Mouse (Mus musculus) layer of hippocampus, postnatal 36 days (tissue): ENCODE measurements around the gene Ncln. TPM values are rescaled to one million over a fixed set of nuclear protein-coding genes. Genes with fewer than 3 reads are reported as not detected.

Source experiments
- DNase-seq, 2 experiments: peaks; one replicate each; pipeline ENCODE4 v3.0.0; 2022
- total RNA-seq, 2 experiments: library from RNA; stranded (reverse); gene quantifications; 2 replicates each; pipeline ENCODE4 v1.2.3; 2021

Ncln gene
- total RNA-seq, 2 experiments from 2014 or later: 77.1 to 90.0 TPM

DNA sequence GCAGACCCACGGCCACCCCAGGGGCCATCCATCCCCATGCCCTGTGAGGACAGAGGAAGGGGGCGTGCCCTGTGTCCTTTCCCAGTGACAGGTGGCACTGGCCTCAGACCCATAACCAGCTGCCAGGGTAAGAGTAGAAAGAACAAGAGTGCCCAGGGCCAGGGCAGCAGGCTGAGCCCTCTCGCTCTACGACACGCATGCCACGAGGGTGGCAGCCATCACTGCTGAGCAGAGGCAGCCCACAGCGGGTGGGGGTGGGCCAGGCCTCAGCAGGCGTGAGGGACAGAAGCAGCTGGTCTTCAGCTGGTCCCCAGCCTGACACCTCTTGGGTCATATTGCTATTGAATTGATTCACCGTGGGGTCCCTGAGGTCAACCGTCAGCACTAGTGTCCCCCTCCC, 9.7 kb downstream of the Ncln start:
- DNase-seq: no peak

DNA sequence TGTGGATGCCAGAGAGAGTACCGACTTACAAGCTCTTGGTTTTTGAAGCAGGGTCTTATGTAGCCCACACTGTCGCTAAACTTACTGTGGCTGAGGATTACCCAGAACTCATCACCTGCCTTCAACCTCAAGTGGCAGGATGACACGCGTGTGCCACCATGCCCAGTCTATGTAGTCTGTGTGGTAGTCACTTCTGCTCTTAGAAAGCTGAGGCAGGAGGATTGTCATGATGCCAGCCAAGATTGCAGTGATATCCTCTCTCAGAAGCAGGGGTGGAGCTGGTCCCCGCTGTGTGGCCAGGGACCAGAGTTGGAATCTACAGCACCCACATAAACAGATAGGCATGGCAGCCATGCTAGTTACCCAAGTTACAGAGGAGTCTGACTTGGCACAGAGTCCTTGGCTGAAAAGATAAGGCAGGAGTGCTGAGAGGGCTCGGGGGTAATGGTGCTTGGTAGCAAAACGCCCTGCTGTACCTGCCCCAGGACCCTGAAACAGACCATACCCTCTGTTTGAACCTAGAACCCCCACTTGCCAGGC, 10.6 kb downstream of the Ncln start:
- DNase-seq: no peak

DNA sequence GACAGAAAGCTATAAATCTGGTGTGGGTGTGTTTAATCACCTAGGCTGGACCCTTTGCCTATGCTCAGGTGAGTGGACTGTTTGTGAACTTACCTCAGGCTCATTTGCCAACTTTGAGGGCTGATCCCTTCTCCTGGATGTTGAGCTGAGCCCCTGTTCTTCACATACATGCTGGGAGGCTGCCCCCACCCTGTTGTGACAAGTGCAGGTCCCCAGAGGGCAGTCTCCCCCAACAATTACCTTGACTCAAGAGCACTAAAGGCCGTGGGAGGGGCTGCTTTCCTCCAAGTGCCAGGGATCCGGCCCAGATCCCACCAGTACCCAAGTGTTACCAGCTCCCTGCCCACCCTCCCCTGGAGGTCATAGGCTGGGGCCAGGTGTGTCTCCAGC, 11.1 kb downstream of the Ncln start:
- DNase-seq: no peak

DNA sequence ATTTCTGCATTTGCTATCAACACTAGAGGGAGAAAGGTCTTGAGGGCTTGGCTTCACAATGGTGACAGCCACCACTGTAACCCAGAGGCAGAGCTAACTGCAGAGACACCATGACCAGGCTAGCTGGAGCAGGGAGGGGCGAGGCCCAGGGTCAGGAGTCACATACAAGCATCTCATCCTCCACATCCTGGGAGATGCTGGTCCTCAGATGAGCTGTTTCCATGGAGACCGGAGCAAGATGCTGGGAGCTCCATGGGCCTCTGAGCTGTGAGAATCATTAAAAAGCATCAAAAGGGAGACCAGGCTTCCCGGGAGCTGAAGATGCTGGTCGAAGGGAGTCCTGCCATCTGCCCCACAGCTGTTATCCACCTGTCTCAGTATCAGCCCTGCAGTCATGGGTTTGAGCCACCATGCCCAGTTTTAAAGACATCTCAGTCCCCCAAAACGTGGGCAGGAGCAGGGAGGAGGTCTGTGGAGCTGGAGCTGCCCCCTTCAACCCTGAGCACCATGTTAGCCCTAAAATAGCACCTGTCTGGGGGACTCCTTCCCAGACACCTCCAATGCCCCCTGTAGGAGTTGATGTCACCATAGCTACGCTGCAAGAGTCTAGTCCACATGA, 11.6 kb downstream of the Ncln start:
- DNase-seq: no peak

DNA sequence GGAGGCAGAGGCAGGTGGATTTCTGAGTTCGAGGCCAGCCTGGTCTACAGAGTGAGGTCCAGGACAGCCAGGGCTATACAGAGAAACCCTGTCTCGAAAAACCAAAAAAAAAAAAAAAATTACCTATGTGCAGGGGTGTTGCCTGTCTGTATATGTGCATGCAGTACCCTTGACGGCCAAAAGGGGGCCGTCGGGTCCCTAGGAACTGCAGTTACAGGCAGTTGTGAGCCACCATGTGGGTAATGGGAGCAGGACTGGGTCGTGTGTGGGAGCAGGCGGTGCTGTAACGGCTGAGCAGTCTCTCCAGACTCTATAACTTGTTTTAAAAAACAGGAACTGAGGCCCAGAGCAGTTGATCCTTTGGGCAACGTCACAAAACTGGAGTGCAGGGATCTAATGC, 12.2 kb downstream of the Ncln start:
- DNase-seq: no peak

DNA sequence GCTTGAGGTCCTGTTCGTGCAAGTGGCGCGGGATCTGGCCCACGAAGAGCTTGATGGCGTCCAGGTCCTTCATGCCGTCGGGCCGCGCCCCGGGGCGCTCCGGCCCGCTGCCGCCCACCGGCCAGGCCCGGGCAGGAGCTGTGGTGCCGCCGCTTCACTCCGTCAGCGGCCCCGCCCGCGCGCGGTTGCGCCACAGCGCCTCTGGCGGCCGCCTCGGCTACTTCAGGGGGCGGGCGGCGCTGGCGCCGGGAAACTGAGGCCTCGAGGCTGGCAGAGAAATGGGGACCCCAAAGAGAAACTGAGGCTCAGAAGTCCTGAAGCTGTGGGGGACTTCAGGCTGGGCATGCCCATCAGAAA, 13.7 kb downstream of the Ncln start, which contains the start of gene Celf5:
Gene Celf5 (minus strand): TSS at position 177 of the 357 bp plus-strand sequence.
- peak; percentile 72 to 79 for DNase-seq

DNA sequence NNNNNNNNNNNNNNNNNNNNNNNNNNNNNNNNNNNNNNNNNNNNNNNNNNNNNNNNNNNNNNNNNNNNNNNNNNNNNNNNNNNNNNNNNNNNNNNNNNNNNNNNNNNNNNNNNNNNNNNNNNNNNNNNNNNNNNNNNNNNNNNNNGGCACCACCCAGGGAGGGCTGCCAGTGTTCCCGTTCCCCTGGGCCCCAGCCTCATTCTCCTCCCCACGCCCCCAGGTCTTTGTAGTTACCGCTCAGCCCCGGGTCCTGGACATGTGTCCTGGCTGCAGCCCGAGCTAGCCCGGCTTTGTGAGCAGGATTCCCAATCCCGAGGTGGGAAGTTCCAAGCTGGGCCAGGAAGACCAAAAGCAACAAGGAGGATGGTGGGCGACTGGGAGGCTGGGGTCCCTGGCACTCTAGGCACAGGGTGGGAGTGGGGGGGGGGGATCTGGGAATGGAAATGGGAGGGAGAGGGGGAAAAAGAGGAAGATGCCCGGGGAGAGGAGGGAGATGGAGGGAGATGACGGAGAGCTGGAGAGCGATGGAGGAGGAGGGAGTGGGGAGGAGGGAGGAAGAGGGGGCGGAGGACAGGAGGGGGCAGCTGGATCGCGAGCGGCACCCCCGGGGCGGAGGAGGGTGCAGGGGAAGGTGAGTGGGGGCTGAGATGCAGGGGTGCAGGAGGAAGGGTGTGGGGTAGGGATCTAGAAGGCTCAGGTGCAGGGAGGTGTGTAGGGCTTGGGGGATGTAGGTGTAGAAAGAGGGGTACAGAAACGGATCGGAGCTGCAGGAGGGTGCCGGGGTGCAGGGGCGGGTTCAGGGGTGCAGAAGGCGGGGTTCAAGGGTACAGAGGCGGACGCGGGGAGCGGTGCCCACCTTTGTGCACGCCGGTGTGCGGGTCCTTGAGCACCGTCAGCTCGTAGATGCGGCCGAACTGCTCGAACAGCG, 14.3 kb downstream of the Ncln start:
- no peak for DNase-seq

DNA sequence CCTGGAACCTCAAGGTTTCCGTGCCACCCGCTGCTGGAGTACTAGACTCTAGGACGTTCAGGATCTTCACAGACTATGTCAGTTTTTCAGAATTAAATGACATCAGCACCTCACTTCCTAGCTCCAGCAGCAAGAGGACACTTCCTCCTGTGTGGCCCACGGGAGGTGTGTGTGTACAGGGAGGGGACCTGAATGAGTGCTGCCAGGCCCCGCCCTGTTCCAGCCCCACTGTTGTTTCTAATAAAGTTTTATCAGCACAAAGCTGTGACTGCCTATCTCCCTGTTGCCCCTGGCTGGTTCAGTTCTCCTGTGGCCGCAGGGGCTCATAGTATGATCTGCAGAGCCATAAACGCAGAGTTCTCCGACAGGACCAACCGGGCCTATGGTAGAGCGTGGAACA, 21.7 kb downstream of the Ncln start:
- no peak for DNase-seq

DNA sequence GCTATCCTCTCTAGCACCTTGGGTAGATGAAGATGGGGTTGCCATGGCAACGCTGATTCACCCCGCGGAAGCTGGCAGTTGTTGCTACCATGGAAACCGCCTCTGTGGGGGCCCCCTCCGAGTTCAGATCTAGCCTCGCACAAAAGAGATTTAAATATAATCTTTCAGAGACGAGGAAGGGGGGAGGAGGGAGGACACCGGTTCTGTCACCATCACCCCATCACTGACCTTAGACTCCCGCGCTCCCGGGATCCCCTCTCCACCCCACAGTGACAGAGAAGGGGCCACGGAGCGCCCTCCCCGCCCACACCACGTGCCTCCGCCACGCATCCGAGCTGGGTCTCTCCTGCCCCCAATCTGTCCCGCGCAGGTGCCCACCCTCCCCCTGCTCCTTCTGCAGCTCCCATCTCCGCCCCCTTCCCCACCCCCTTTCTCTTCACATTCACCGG, 23.2 kb downstream of the Ncln start:
- peak; percentile 78 to 86 for DNase-seq

DNA sequence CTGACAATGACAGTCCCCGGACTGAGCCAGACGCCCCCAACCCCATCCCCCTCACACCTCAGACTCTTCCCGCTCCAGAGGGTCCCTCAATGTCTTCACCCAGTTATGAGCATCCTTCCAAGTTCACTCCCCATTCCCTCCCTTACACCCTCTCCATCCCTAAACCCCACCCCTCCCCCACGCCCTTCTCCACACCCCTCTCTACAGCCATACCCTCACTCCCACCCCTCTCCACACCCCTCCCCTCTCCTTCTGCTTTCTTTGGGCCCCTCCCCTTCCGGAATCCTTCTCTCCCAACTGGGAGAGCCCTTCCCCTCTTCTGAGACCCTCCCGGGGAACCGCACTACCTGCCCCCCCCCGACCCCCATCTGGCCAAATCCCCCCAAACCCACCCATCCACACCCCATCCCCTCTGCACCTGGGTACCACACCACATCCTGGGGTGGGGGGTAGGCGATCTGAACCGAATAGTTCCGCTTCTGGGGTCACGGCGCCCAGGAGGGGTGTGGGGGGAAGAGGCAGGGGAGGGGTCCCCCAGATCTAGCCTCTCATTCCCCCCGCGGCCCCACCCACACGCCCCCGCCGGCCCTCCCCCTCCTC, 23.7 kb downstream of the Ncln start:
- DNase-seq: no peak

DNA sequence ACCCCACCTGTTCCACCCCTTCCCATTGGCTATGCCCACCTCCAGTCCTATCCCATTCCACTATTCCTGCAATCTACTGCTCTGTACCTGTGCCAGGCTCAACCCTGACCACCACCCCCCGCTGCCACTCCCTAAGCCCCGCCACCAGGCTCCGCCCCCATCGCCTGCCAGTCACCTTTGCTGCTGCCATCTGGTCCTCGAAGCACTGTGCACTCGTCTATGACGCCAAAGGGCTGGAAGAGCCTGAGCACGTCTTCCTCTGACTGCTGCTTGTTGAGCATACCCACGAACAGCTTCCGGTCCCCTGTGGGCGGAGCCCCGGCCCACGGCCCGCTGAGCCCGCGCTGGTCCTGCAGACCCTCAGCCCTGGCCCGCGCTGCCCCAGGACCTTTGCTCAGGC, 25.7 kb downstream of the Ncln start:
- no peak for DNase-seq

DNA sequence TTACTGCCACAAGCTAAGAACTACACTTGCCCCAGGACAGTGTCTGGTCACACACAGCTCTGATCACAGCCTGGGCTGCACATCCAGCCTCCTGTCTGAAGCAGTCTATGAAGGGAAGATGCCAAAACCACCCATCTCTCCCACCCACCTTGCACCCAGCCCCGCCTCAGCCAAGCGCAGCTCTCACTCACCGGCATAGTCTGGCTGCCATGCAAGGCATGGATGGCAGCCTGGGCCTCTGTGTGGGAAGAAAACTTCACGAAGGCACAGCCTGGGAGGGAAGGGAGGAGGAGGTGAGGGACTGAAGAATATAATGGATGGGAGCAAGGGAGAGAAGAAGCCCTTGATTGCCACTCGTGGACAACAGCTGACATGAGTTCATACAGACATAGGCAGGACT, 26.9 kb downstream of the Ncln start:
- peak in 1 of 2 experiments; percentile 55 for DNase-seq

DNA sequence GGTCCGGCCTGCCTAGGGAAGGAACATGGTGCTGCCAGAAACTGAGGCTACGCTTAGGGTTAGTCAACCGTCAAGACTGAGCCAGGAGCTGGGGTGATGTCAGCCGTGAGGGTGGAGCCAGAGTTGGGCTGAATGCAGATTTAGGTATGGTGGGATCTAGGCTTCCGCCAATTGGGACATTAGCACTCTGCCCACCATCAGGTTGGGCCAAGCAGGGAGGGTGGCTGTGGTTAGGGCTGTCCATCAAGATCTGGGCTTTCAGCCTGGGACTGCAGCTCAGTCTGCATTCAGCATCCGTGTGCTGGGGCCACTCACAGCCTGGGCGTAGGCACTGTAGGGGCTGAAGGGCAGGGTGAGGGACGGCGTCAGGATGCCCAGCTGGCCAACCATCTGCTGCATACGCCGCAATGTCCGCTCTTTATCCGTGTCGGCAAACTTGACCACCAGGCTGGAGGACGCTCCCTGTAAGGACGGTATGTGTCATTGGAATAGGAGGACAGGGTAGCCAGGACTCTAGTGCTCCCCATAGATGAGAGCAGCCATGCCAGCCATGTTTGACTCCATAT, 28.4 kb downstream of the Ncln start:
- DNase-seq: peak in 1 of 2 experiments; percentile 18

DNA sequence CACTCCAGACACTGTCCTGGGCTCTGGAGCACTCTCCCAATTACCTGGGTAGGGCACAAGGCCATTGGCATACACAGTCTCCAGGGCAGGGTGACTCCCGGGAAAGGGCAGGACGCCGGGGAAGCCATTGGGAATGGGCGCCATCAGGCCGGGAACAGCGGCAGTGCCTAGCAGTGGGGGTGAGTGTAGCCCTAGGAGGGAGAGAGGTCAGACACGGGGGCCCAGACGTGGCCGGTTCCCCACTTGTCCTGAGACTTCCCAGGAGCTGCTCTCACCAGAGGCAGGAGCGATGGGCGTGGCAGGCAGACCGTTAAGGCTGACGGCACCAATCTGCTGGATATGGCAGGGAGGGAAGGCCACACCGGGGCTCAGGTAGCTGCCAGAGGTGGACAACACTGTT, 29.3 kb downstream of the Ncln start:
- peak in 1 of 2 experiments; percentile 4 for DNase-seq

DNA sequence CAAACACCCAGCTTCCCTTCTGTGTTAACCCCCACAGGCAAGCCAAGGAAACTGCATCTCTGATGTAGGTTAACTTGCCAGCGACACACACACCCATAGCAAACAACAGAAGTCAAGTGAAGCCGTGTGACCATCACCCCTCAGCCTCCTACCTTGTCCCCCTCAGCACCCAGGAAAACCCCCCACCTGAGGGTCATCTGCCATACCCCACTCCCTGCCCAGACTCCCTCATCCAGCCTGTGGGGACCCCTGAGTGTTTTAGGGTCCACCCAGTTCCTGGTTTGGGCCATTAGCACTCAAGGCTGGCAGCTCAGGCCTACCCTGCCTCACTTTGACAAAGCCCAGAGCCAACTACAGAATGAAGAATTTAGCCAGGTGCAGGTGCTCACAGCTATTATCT, 30.1 kb downstream of the Ncln start:
- peak in 1 of 2 experiments; percentile 1 for DNase-seq

DNA sequence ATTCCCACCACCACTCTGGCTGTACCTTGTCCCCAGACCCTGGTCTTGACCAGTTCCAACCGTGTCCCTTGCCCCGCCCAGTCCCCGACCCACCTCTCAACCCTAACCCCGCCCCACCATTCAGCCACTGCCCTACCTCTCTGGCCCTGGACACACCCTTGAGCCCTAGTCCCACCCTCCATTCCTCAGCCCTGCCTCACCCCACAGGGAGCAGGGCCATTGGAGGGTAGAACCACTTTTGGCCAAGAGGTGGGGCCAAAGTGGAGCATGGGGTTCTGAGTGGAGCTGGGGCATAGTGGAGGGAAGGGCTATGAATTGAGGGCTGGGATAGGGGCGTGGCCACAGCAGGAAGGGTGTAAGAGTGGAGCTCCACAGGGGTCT, 30.9 kb downstream of the Ncln start:
- peak; percentile 3 to 4 for DNase-seq

DNA sequence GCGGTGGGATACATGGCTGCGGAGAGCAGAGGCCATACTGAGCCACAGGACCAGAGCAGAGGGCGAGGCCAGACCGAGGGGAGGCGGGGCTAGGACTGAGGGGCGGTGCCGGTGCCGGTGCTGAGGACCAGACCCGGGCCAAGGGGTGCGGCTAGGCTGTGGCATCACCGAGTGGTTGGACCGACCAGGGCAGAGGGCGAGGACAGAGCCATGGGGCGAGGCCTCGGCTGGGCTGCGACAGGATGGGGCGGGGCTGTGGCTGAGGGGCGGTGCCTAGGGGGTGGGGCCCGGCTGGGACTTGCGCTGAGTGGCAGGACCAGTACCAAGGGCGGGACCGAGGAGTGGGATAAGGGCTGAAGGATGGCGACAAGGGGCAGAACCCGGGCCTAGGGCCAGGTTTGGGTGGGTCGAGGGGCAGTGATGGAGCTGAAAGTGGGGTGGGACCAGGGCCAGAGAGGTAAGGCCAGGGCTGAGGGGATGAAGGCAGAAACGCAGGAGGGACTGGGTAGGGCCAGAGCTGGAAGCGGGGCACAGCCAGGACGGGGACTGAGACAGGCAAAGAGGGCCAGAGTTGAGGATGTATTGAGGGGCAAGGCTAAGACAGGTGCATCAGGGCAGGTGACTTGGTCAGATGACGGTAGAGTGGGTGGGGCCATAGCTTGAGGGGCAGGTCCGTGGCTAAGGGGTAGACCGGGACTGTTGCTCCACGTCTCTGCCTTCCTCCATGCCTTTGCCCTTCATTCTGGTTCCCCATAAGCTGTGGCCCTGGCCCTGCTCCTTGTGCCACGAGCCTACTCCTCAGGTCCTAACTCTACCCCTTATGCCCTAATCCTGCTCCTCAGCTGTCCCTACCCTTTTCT, 31.6 kb downstream of the Ncln start:
- DNase-seq: peak; percentile 15 to 21

DNA sequence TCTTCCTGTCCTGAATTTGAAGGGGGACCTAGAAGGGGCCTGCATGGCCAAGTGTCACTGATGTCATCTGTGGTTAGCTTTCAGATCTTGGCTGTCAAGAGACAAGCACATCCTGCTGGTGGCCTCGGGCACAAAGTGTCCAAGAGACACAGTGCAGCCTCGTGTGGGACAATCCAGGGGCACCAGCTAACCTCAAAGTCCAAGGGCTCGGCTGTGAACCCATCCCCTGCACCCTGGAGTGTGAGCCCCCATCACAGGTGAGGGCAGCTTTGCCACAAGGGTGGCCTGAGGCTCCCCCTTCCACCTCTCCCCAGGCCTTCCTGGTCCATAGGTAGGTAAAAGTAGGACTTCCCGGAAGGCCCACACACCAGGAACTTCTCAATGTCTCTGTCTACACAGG, 32.7 kb downstream of the Ncln start:
- DNase-seq: peak; percentile 1 to 10

DNA sequence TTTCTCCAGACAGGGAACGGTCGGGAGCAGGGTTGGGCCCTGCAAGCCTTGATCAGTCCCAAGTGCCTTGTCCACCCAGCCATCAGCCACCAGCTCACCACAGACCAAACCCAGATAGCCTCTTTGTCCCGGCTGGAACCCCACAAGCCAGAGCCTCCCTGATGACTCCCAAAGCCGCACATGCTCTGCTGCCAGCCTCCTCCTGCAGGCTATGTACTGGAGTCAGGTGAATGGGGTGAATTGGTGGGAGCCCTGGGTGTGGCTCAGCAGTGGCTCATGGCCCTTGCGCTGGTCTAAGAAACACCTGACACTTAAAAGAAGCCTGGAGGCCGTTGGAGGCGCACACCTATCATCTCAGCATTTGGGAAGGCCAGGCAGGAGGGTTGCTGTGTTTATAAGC, 33.3 kb downstream of the Ncln start:
- no peak for DNase-seq

DNA sequence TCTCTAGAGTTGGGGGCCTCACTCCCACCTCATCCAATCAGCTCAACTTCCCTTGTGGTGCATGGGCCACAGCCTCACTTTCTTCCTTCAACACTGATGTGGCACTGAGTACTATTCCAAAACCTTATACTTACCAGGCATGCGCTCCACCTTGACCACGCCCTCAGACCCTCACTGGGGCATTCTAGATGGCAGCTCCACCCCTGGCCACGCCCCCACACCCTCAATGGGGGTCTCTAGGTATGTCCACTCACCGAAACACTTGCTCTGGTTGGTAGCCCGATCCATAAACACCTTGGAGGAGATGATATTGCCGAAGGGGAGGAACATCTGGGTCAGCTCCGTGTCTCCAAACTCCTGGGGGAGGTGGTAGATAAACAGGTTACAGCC, 33.8 kb downstream of the Ncln start:
- DNase-seq: peak in 1 of 2 experiments; percentile 2

DNA sequence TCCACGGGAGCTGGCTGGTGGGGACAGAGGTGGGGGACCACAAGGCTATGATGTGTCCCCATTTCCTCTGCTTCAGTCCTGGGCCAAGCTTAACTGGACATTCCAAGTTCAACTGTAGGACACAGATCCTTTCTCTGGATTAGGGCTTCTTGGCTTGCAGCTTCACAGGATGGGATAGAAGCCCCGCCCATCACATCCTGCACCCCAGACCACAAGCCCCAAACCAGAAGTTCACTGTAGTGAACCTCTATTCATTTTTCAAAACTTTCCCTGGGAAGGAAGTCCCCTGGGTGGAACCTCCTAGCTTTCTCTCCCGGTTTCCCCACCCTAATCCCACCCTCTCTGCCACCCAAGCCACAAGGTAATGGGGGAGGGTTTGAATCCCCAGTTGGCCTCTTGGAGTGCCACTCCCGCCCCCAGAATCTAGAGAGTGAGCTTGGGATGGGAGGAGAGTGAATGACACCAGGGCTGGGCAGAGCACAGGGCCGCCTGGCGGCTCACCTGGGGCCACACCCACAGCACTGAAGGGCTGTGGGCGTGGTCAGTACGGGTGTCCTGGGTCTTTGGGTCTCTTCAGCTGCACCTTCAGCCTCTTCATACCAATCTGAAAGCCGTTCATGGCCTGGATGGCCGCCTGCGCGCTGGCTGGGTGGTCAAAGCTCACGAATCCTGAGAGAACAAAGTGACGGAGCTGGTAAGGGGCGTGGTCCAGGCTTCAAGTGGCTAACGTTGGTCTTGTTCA, 34.3 kb downstream of the Ncln start:
- DNase-seq: no peak
